10 mouse cellular contexts compared by ENCODE assay signal in the genomic region with DNA sequence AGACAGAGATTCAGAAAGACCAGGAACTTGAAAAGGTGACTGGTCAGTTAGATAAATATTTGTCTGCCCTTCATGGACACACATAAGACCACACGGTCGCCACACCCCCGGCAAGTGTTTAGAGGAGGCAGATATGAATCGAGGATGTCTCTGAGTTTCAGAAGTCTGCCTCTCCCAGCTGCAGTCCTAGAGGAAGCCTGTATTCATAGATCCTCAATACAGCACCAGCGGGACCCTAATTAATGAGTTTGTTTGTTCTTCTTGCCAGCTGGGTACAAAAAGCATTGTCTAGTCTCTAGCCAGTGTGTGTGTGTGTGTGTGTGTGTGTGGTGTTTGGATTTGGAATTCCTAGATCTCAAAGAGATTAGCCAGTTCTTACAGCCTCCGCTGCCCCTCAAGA.
DNase-seq lines count a peak whose midpoint lies in the region; ATAC-seq lines count a peak whose summit lies in the region.
"Had no signal": no experiment of that assay in that cellular context is flagged by ENCODE, and none has a peak within 500 bp of the region (broad histone marks: within the 10 kb centered on the region; RNA-seq: fewer than 3 reads in every experiment).

No protein-coding gene starts in this region.

- no peaks in the 10 kb centered on the region for H3K36me3 ChIP-seq in forebrain, embryonic 16.5 days (ENCODE audit: control insufficient read depth, insufficient read depth)
- H3K36me3 ChIP-seq in midbrain, embryonic 12.5 days = no peaks in the 10 kb centered on the region
- H3K36me3 ChIP-seq: hindbrain, embryonic 15.5 days; liver, embryonic 13.5 days had no signal

- H3K9ac ChIP-seq in forebrain, embryonic 16.5 days (replicated peaks; ENCODE audit: low read depth, low read length) = no peak overlapping the region
- no peak overlapping the region for H3K9ac ChIP-seq in midbrain, embryonic 12.5 days (replicated peaks)
- H3K9ac ChIP-seq: hindbrain, embryonic 15.5 days; liver, embryonic 13.5 days had no signal

- no peak overlapping the region for H3K27ac ChIP-seq in forebrain, embryonic 16.5 days (ENCODE audit: low read length)
- H3K27ac ChIP-seq in midbrain, embryonic 12.5 days (replicated peaks) = no peak overlapping the region
- H3K27ac ChIP-seq: hindbrain, embryonic 15.5 days had no signal

- peak; percentile 16 to 25 for DNase-seq in left cerebral cortex, adult 9 months (ENCODE audit: low spot score in 2 of 2)
- no peak for DNase-seq in left cerebral cortex, postnatal 4 days
- peak; percentile 29 for DNase-seq in embryo, embryonic 10 days (ENCODE audit: low spot score)
- DNase-seq in cerebellum, adult 18-20 months = no peak
- no peak for DNase-seq in frontal cortex, postnatal 36 days (ENCODE audit: low spot score in 2 of 2)
- DNase-seq: liver, embryonic 13.5 days; right cerebral cortex, postnatal 25 days had no signal

- H3K27me3 ChIP-seq in forebrain, embryonic 16.5 days (replicated peaks; ENCODE audit: control insufficient read depth, insufficient read depth, low read length) = 0 out of 2 replicates have a peak, but pooled peaks cover 2% of the 10 kb centered on the region
- no peaks in the 10 kb centered on the region for H3K27me3 ChIP-seq in midbrain, embryonic 12.5 days
- H3K27me3 ChIP-seq: hindbrain, embryonic 15.5 days; liver, embryonic 13.5 days had no signal

- peaks cover 10% of the 10 kb centered on the region for H3K4me1 ChIP-seq in forebrain, embryonic 16.5 days (replicated peaks; ENCODE audit: control insufficient read depth, insufficient read depth, low read length)
- peaks cover 30% of the 10 kb centered on the region for H3K4me1 ChIP-seq in midbrain, embryonic 12.5 days

- H3K4me3 ChIP-seq in forebrain, embryonic 16.5 days (replicated peaks; ENCODE audit: low read length) = no peak overlapping the region
- H3K4me3 ChIP-seq in midbrain, embryonic 12.5 days = no peak overlapping the region
- H3K4me3 ChIP-seq: hindbrain, embryonic 15.5 days; liver, embryonic 13.5 days had no signal

- H3K4me2 ChIP-seq in forebrain, embryonic 16.5 days (ENCODE audit: low read length) = no peak overlapping the region
- H3K4me2 ChIP-seq in midbrain, embryonic 12.5 days (replicated peaks) = no peak overlapping the region
- H3K4me2 ChIP-seq: hindbrain, embryonic 15.5 days; liver, embryonic 13.5 days had no signal

- ATAC-seq in forebrain, embryonic 16.5 days = peak; percentile 73
- ATAC-seq in midbrain, embryonic 12.5 days (ENCODE audit: low FRiP score, low read depth) = peak; percentile 52; the same call in 1 of the 2 replicates

- no peaks in the 10 kb centered on the region for H3K9me3 ChIP-seq in forebrain, embryonic 16.5 days (ENCODE audit: control insufficient read depth, low read length)
- H3K9me3 ChIP-seq in midbrain, embryonic 12.5 days = no peaks in the 10 kb centered on the region
- H3K9me3 ChIP-seq: hindbrain, embryonic 15.5 days; liver, embryonic 13.5 days had no signal

- 5% methylated on average over 6 of the region's 6 CpGs for WGBS in forebrain, embryonic 16.5 days
- WGBS in midbrain, embryonic 12.5 days = 14% methylated on average over 6 of the region's 6 CpGs

- intact Hi-C loops in left cerebral cortex, postnatal 4 days (cut with DNase I) = no loop called here

Comparison
In these comparisons a context has a peak if more than half of its experiments do, and no peak if none do; other contexts are left out.
1. DNase-seq: peak in left cerebral cortex, adult 9 months (2 of 2) and embryo, embryonic 10 days (single experiment); none in left cerebral cortex, postnatal 4 days (single experiment), cerebellum, adult 18-20 months (0 of 2) and frontal cortex, postnatal 36 days (0 of 2).